Mouse (Mus musculus): ENCODE data around the gene Lgsn. TPM values are rescaled to one million over a fixed set of nuclear protein-coding genes. Genes with fewer than 3 reads are reported as not detected.

Gene Lgsn
- polyA plus RNA-seq, 1 experiment = not detected

DNA sequence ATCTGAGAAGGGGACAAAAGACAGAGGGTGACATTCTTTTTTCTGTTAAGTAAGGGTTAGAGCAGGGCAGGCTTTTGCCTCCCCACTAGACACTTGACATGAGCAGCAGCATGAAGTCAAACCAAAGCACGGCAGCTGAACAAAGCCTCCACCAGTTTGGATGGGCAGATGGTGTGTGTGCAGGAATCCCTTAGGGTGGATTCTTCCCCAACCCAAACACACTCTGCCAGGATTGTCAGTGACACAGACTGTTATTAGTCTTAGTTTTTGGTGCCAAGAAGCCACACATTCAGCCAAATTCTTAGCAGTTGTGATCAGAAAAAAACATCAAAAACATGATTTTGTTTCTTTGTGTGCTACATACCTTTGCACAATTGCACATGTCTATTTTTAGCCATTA, 2.1 kb downstream of the Lgsn start:
- Histone ChIP-seq H3K27me3 (ENCODE audit: control insufficient read depth, insufficient read depth, low read length) (no peaks in the 10 kb centered on the region), H3K4me1 (ENCODE audit: control insufficient read depth, insufficient read depth, insufficient read length) (no peaks in the 10 kb centered on the region), H3K27ac (ENCODE audit: insufficient read depth, low read length) (no peak overlapping the region), H3K36me3 (ENCODE audit: control insufficient read depth, insufficient read depth, low read length) (no peaks in the 10 kb centered on the region), H3K4me3 (ENCODE audit: extremely low read depth, insufficient read depth, insufficient read length) (no peak overlapping the region)
- 88% methylated on average over 1 of the region's 1 CpGs for WGBS
- TF ChIP-seq CTCF (IDR thresholded peaks at IDR 0.05; ENCODE audit: extremely low read depth, insufficient read depth, insufficient read length, insufficient replicate concordance) (no peak), POLR2A (IDR thresholded peaks at IDR 0.05; ENCODE audit: low read depth, low read length) (no peak)
- no peak for DNase-seq (ENCODE audit: low read depth in 1 of 2, low spot score in 2 of 2)

DNA sequence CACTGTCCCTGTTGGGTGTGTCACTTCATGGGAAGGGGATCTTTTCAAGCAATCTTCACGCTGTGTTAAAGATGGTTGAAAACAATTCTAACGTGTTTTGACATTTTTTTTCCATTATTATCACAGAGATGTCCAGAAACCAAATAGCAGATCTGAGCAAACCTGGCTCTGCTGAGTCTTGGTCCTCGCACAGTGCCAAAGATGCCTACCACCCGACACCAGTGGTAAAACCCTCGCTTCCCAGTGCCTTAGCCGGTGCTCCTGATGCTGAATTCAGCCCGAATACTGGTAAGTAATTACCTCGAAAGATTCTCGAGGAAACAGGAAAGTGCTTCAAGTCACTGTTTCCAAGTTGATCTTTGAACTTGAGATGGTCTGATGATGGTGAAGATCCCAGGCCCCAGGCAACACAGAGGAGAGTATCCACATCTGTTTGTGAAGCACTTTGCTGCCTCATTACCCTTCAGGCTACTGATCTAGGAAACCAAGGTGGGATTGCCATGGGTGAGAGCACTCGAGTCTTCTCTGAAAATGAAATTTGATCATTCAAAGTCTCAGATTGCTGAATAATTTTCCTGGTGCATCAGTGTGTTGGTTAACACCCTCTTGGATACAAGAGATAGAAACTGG, 14.2 kb downstream of the Lgsn start:
- Histone ChIP-seq H3K36me3 (ENCODE audit: control insufficient read depth, insufficient read depth, low read length) (no peaks in the 10 kb centered on the region), H3K27ac (ENCODE audit: insufficient read depth, low read length) (no peak overlapping the region), H3K4me3 (ENCODE audit: extremely low read depth, insufficient read depth, insufficient read length) (no peak overlapping the region), H3K4me1 (ENCODE audit: control insufficient read depth, insufficient read depth, insufficient read length) (no peaks in the 10 kb centered on the region), H3K27me3 (ENCODE audit: control insufficient read depth, insufficient read depth, low read length) (no peaks in the 10 kb centered on the region)
- DNase-seq (ENCODE audit: low read depth in 1 of 2, low spot score in 2 of 2) = no peak
- WGBS = 84% methylated on average over 10 of the region's 10 CpGs
- no peak for TF ChIP-seq CTCF (IDR thresholded peaks at IDR 0.05; ENCODE audit: extremely low read depth, insufficient read depth, insufficient read length, insufficient replicate concordance)
- no peak for TF ChIP-seq POLR2A (IDR thresholded peaks at IDR 0.05; ENCODE audit: low read depth, low read length)

DNA sequence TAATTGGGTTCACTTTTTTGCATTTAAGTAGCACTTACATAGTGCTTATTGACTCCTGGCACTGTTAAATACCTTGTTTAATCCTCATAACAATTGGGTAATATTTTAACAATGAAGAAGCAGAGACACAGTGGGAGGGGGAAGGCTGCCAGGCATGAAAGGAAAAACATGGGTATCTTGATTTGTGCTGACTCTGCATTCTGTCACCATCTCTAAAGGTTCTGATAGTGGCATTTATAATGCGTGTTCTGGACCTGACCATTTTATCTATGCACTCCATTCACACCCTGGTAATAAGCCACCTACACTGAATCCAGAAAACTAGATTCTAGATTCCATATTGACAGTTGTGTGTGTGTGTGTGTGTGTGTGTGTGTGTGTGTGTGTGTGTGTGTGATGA, 19.4 kb downstream of the Lgsn start:
- Histone ChIP-seq H3K36me3 (ENCODE audit: control insufficient read depth, insufficient read depth, low read length) (no peaks in the 10 kb centered on the region), H3K4me1 (ENCODE audit: control insufficient read depth, insufficient read depth, insufficient read length) (no peaks in the 10 kb centered on the region), H3K4me3 (ENCODE audit: extremely low read depth, insufficient read depth, insufficient read length) (no peak overlapping the region), H3K27me3 (ENCODE audit: control insufficient read depth, insufficient read depth, low read length) (no peaks in the 10 kb centered on the region), H3K27ac (ENCODE audit: insufficient read depth, low read length) (no peak overlapping the region)
- no peak for TF ChIP-seq POLR2A (IDR thresholded peaks at IDR 0.05; ENCODE audit: low read depth, low read length)
- WGBS = 72% methylated on average over 1 of the region's 1 CpGs
- no peak for DNase-seq (ENCODE audit: low read depth in 1 of 2, low spot score in 2 of 2)

DNA sequence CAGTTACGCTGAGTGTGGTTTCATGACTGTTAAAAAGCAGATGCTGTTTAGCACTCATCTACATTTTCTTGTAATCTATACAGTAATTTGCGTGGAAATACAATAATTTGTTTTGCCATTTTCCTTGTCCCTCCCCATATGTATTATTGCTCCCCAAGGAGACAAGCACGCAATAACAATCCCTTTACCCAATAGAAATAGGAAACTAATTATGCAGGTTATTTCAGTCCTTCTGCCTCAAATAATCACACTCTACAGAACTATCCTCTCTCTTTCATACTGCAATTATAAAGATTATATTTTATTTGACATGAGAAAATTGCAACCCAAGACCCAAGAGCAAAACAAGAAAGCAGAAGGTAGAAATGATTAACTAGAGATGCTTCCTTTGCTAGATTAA, 20.8 kb downstream of the Lgsn start:
- Histone ChIP-seq H3K4me3 (ENCODE audit: extremely low read depth, insufficient read depth, insufficient read length) (no peak overlapping the region), H3K27me3 (ENCODE audit: control insufficient read depth, insufficient read depth, low read length) (no peaks in the 10 kb centered on the region), H3K4me1 (ENCODE audit: control insufficient read depth, insufficient read depth, insufficient read length) (no peaks in the 10 kb centered on the region), H3K36me3 (ENCODE audit: control insufficient read depth, insufficient read depth, low read length) (no peaks in the 10 kb centered on the region), H3K27ac (ENCODE audit: insufficient read depth, low read length) (no peak overlapping the region)
- TF ChIP-seq CTCF (IDR thresholded peaks at IDR 0.05; ENCODE audit: extremely low read depth, insufficient read depth, insufficient read length, insufficient replicate concordance) (no peak), POLR2A (IDR thresholded peaks at IDR 0.05; ENCODE audit: low read depth, low read length) (no peak)
- 93% methylated on average over 3 of the region's 3 CpGs for WGBS
- no peak for DNase-seq (ENCODE audit: low read depth in 1 of 2, low spot score in 2 of 2)

DNA sequence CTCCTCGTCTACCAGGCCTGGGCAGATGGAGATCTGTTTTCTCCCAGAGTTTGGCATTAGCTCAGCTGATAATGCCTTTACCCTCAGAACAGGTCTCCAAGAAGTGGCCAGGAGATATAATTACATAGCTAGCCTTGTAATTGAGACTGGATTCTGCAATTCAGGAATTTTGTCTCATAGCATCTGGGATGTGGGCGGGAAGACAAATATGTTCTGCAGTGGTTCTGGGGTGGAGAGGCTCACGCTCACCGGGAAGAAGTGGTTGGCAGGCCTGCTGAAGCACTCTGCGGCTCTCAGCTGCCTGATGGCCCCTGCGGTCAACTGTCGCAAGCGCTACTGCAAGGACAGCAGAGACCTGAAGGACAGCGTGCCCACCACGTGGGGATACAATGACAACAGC, 27.6 kb downstream of the Lgsn start:
- DNase-seq (ENCODE audit: low read depth in 1 of 2, low spot score in 2 of 2) = no peak
- Histone ChIP-seq H3K36me3 (ENCODE audit: control insufficient read depth, insufficient read depth, low read length) (no peaks in the 10 kb centered on the region), H3K4me1 (ENCODE audit: control insufficient read depth, insufficient read depth, insufficient read length) (no peaks in the 10 kb centered on the region), H3K27ac (ENCODE audit: insufficient read depth, low read length) (no peak overlapping the region), H3K4me3 (ENCODE audit: extremely low read depth, insufficient read depth, insufficient read length) (no peak overlapping the region), H3K27me3 (ENCODE audit: control insufficient read depth, insufficient read depth, low read length) (no peaks in the 10 kb centered on the region)
- no peak for TF ChIP-seq CTCF (IDR thresholded peaks at IDR 0.05; ENCODE audit: extremely low read depth, insufficient read depth, insufficient read length, insufficient replicate concordance)
- no peak for TF ChIP-seq POLR2A (IDR thresholded peaks at IDR 0.05; ENCODE audit: low read depth, low read length)
- WGBS = 91% methylated on average over 10 of the region's 10 CpGs

DNA sequence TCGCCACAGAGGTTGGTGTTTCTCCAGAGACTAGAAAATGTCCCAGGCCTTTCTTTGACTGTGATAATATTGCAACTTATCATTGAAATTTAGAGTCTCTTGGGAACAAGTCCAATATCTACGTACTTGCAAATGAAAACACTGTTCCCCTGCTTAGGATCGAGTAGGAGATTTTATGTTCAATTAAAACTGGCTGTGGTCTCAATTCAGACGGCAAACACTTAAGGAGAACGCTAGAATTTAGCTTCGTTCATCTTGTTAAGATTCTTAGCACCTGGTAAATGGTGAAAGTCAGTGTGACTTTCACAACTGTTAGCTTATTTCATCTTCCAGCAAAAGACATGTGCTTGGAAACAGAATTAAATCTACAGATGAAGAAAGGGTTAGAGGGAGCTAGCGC, 29.1 kb downstream of the Lgsn start:
- TF ChIP-seq CTCF (IDR thresholded peaks at IDR 0.05; ENCODE audit: extremely low read depth, insufficient read depth, insufficient read length, insufficient replicate concordance) (no peak), POLR2A (IDR thresholded peaks at IDR 0.05; ENCODE audit: low read depth, low read length) (no peak)
- DNase-seq (ENCODE audit: low read depth in 1 of 2, low spot score in 2 of 2) = no peak
- Histone ChIP-seq H3K4me1 (ENCODE audit: control insufficient read depth, insufficient read depth, insufficient read length) (no peaks in the 10 kb centered on the region), H3K27me3 (ENCODE audit: control insufficient read depth, insufficient read depth, low read length) (no peaks in the 10 kb centered on the region), H3K27ac (ENCODE audit: insufficient read depth, low read length) (no peak overlapping the region), H3K4me3 (ENCODE audit: extremely low read depth, insufficient read depth, insufficient read length) (no peak overlapping the region), H3K36me3 (ENCODE audit: control insufficient read depth, insufficient read depth, low read length) (no peaks in the 10 kb centered on the region)
- 82% methylated on average over 7 of the region's 7 CpGs for WGBS

DNA sequence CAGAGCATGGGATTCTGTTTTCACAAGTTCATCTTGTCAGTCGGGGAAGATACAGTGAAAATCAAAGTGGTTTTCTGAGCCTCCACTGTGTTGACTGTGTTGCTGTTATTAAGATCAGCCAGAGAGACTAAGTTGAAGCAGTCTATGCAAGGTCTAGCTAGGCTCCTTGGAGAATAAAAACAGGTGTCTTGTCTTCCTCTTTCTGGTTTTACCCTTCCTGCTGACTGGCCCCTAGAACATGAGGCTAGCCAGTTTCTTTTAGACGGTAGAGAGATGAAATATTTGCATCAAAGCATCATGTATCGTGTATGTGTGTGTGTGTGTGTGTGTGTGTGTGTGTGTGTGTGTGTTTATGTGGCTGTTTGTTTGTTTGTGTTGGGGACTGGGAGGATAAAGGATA, 29.6 kb downstream of the Lgsn start:
- Histone ChIP-seq H3K4me1 (ENCODE audit: control insufficient read depth, insufficient read depth, insufficient read length) (no peaks in the 10 kb centered on the region), H3K36me3 (ENCODE audit: control insufficient read depth, insufficient read depth, low read length) (no peaks in the 10 kb centered on the region), H3K27me3 (ENCODE audit: control insufficient read depth, insufficient read depth, low read length) (no peaks in the 10 kb centered on the region), H3K4me3 (ENCODE audit: extremely low read depth, insufficient read depth, insufficient read length) (no peak overlapping the region), H3K27ac (ENCODE audit: insufficient read depth, low read length) (no peak overlapping the region)
- no peak for TF ChIP-seq CTCF (IDR thresholded peaks at IDR 0.05; ENCODE audit: extremely low read depth, insufficient read depth, insufficient read length, insufficient replicate concordance)
- no peak for TF ChIP-seq POLR2A (IDR thresholded peaks at IDR 0.05; ENCODE audit: low read depth, low read length)
- 38% methylated on average over 3 of the region's 3 CpGs for WGBS
- no peak for DNase-seq (ENCODE audit: low read depth in 1 of 2, low spot score in 2 of 2)

Measured in spleen, adult 2 months (tissue).